Mouse (Mus musculus) left cerebral cortex, postnatal 25 days (tissue): Measurements from ENCODE around the gene Sec11a. TPM values are rescaled to one million over a fixed set of nuclear protein-coding genes. Genes with fewer than 3 reads are reported as not detected.

ENCODE experiments used
- DNase-seq, 2 experiments: peaks; one replicate each; pipeline ENCODE4 v3.0.0; 2022; ENCODE audit warnings: low spot score in 2 of 2, mixed read lengths in 1 of 2
- intact Hi-C: fragments of 180-260 bp; cut with DNase I; formaldehyde crosslinking; loops from one replicate; pipeline ENCODE4 v1.15.1; 2025
- total RNA-seq, 2 experiments: library from RNA; stranded (reverse); gene quantifications; 2 replicates each; pipeline ENCODE4 v1.2.3; 2021

Sec11a gene
- total RNA-seq, 2 experiments from 2014 or later: 52.2 to 60.2 TPM

GRCm38 (mm10) chr7:80866514-80867147, 80.9 kb downstream of the Sec11a start:
- intact Hi-C loops: loop anchor here (10.0 kb wide), 1 partner anchor 478 kb away; the partner anchor contains the start of gene Rps17
- DNase-seq: no peak

GRCm38 (mm10) chr7:80865521-80865920, 82.1 kb downstream of the Sec11a start:
- intact Hi-C loops: loop anchor here (10.0 kb wide), 1 partner anchor 479 kb away; the partner anchor contains the start of gene Rps17
- no peak for DNase-seq

- intact Hi-C loops: loop anchor here (5.0 to 10.0 kb wide), 2 partner anchors 127 to 480 kb away; partner anchors contain the start of genes Rps17 and Zfp592
Measured at GRCm38 (mm10) chr7:80864831-80865230, 82.7 kb downstream of the Sec11a start.

GRCm38 (mm10) chr7:80864151-80864550, 83.4 kb downstream of the Sec11a start:
- intact Hi-C loops: loop anchor here (5.0 to 10.0 kb wide), 2 partner anchors 128 to 481 kb away; partner anchors contain the start of genes Rps17 and Zfp592
- no peak for DNase-seq

More at GRCm38 (mm10) chr7:80864831-80865230, 82.7 kb downstream of the Sec11a start:
- peak in 1 of 2 experiments; percentile 57 for DNase-seq

- peak in 1 of 2 experiments; percentile 50 for DNase-seq
- intact Hi-C loops: loop anchor here (5.0 to 10.0 kb wide), 2 partner anchors 129 to 481 kb away; partner anchors contain the start of genes Rps17 and Zfp592
Measured at GRCm38 (mm10) chr7:80863520-80863919, 84.1 kb downstream of the Sec11a start.

GRCm38 (mm10) chr7:80862475-80862874, 85.1 kb downstream of the Sec11a start:
- DNase-seq: no peak
- intact Hi-C loops: loop anchor here (5.0 to 10.0 kb wide), 2 partner anchors 130 to 482 kb away; partner anchors contain the start of genes Rps17 and Zfp592

- peak; percentile 91 to 96 for DNase-seq
- intact Hi-C loops: loop anchor here (5.0 to 10.0 kb wide), 2 partner anchors 131 to 484 kb away; partner anchors contain the start of genes Rps17 and Zfp592
Measured at GRCm38 (mm10) chr7:80860729-80861274, 86.8 kb downstream of the Sec11a start, which contains the start of gene Zscan2. Gene Zscan2, plus strand, starts transcription at chr7:80860920.

- DNase-seq: peak in 1 of 2 experiments; percentile 57
- intact Hi-C loops: loop anchor here (5.0 to 10.0 kb wide), 2 partner anchors 132 to 485 kb away; partner anchors contain the start of genes Rps17 and Zfp592
Measured at GRCm38 (mm10) chr7:80860227-80860626, 87.4 kb downstream of the Sec11a start.

- intact Hi-C loops: loop anchor here (2.0 kb wide), 1 partner anchor 298 kb away; no protein-coding TSS in a partner anchor
- peak; percentile 72 to 81 for DNase-seq
Measured at GRCm38 (mm10) chr7:80857181-80857580, 90.4 kb downstream of the Sec11a start.

GRCm38 (mm10) chr7:80855316-80855715, 92.3 kb downstream of the Sec11a start:
- intact Hi-C loops: no loop called here
- DNase-seq: no peak

Other genes with a start within 250 kb of the Sec11a start
- 10 to 100 TPM; 20.3 to 22.0 TPM for gene Iqgap1, start 121.8 kb downstream of the Sec11a start, total RNA-seq
- gene Zscan2, start 86.9 kb downstream of the Sec11a start, total RNA-seq: 10 to 100 TPM; 11.5 to 15.5 TPM
- 10 to 100 TPM; 25.3 to 25.4 TPM for gene Wdr73, start 46.5 kb downstream of the Sec11a start, total RNA-seq
- gene Nmb, start 42.7 kb downstream of the Sec11a start, total RNA-seq: 1 to 10 TPM; 5.8 to 6.8 TPM
- gene Zfp592, start 45.9 kb upstream of the Sec11a start, total RNA-seq: 10 to 100 TPM; 18.7 to 19.6 TPM
- gene Alpk3, start 109.8 kb upstream of the Sec11a start, total RNA-seq: under 1 TPM; 0.30 to 0.32 TPM
- under 1 TPM in 1 of 2 experiments, not detected in 1; 0.11 TPM for gene Slc28a1, start 167.0 kb upstream of the Sec11a start, total RNA-seq